Mouse (Mus musculus) common myeloid progenitor, adult 5-6 weeks (primary cell): Measurements from ENCODE around the gene Cab39. TPM values are rescaled to one million over a fixed set of nuclear protein-coding genes. Genes with fewer than 3 reads are reported as not detected.

ENCODE experiments used
- ATAC-seq: replicated peaks from 2 replicates; pipeline ENCODE4 v1.8.0; 2016; ENCODE audit warnings: low read depth, mild to moderate bottlenecking, moderate TSS enrichment, inconsistent platforms; ENCODE audit not compliant: poor library complexity, severe bottlenecking
- total RNA-seq: library from RNA; stranded (forward); fragments of 200-1000, 187-1606 nt; gene quantifications from 2 replicates; pipeline ENCODE4 v1.2.3, GENCODE M21; 2017

Cab39 gene
- total RNA-seq, 1 experiment from 2014 or later, result 110 TPM

DNA sequence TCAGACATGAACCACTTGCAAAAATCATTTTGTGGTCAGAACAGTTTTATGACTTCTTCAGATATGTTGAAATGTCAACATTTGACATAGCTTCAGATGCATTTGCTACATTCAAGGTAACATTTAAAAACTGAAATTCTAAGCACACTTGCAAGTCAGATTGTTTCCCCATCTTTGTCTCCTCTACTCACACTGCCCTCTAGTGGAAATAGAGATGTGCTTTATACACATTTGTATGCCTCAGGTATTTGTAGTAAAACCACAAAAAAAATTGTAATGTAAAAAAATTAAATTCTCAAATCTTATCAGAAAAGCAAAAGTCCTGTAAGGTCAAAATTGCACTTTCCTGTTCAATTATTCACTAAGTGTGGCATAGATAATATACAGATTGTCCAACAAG lies 49.0 kb downstream of the Cab39 start:
- no peak for ATAC-seq

DNA sequence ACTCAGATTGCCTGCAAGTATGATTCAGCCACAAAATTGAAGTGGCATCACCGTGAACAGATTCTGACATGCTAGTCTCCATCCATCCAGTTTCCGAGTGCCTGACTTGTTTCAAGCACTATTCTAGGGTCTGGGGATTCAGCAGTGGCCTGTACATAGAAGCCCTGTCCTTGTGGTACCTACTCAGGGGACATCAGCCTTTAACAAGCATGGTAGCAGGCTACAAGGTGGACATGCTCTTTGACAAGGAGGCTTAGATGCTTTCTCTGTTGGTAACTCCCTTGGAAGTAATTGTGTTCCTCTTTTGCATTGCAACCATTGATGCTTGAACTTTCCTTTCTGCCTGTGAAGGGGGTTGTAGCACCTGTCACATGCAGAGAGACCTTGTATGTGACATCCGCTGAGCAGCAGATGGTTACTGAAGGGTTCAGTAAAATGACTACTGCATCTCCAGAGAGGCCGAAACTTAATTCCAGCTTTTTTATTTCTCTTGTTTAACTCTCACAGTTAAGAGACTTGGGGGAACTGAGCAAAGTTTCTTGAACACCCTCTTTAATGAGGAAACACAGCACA lies 50.1 kb downstream of the Cab39 start:
- no peak for ATAC-seq

DNA sequence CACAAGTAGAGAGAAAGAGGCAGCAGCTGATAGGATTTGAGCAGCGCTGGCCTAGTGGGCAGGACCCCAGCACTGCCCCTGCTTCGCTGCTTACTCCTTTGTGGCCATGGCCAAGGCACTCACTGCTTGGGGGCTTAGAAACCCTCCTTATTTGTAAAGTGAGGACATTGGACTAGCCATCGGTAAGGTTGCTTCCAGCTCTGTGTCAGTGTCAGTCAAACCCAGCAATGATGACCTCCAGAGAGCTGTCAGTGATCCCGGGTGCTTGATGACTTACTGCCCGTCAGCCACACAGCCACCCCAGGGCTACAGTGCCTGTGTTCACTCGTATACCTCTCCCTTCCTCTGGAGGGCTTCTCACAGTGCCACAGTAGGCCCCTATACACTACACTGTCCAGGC lies 51.7 kb downstream of the Cab39 start:
- no peak for ATAC-seq

DNA sequence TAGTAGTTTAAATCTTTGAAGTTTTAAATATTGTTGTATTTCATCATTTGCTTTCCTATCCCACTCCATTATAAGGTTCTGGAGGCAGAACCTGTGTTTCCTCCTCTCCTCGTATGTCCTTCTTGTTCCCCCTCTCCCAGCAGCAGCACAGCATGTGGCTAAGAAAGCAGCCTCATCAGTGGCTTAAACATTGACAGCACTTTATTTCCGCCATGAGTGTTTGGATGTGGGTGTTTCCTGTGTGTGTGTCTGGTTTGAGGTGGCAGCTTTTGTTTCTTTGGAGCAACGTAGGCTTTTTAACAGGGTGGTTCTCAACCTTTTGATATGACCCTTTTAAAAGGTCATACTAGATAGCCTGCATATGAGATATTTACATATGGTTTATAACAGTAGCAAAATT lies 52.2 kb downstream of the Cab39 start:
- no peak for ATAC-seq

DNA sequence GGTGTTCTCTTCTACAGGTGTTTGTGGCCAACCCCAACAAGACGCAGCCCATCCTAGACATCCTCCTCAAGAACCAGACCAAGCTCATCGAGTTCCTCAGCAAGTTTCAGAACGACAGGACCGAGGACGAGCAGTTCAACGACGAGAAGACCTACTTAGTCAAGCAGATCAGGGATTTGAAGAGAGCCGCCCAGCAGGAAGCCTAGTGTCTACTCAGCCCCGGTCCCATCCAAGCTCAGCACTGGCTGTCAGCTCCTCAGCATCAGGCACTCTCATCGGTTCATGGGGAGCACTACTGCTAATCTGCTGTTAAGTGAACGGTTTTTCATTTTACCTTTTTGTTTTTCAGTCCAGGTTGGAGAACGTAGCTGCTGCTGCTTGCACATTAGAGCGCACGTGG lies 55.8 kb downstream of the Cab39 start:
- ATAC-seq, result no peak

DNA sequence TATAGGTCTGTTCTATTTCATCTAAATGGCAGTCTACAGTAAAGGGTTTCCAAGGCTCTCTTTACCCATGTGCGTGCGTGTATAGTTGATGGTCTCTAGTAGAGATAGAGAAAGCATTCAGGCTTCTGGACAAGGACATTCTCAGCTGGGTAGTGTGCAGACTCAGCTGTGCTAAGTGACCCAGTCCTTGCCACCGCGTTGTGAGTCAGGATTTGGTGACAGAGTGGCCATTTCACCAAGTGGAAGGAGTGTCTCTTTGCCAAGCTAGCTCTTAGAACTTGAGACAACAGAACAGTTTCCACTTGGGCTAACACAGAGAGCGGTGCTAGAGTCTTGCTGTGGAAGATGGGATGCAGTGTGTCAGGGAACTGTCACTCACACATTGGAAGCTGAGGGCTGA lies 57.6 kb downstream of the Cab39 start:
- no peak for ATAC-seq

DNA sequence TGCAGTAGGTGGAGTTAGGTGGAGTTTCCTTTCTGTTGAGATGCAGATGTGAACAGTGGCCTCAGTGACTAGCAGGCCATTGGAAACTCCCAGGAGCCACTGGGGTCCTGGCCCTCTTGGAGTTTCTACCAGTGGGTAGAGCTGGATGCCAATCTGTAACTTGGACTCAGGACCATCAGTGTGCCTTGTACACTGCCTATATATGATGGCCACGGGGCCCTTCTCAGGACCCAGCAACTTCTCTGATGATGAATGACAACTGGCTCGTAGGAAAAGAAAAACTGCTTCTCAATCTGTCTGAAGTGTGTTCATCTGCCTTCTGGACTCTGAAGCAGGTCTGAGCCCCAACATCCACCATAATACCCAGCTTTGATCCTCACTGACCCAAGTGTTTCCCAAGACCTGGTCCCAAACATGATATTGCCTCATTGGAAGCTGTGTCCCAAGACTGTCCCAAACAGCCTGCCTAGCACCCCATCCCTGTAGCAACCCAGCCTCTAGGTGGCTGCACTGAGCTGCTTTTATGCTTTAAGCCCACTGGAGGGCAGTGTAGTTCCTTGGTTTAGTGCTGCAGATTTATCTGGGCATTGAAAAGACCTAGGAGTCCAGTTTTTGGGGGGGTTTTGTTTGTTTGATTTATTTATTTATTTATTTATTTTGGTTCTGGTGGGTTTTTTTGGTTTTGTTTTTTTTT lies 59.9 kb downstream of the Cab39 start:
- ATAC-seq, result peak; percentile 93

DNA sequence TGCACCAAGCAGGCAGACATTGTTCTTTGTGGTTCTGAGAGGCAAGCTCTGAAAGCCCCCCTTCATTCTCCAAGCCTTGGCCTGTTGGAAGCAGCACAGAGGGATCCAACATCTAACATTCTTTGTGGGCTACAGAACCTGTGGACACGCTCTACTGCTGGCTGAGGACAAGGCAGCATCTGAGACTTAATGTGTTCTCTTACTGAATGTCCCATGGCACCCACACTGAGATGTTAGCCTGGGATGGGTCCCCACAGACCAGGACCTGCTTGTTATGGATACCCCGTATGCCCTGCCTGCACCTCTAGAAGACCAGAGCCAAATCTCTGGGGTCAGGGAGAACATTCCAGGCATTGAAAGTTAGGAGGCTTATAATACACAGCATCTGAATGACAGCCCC lies 60.6 kb downstream of the Cab39 start:
- ATAC-seq, result no peak

DNA sequence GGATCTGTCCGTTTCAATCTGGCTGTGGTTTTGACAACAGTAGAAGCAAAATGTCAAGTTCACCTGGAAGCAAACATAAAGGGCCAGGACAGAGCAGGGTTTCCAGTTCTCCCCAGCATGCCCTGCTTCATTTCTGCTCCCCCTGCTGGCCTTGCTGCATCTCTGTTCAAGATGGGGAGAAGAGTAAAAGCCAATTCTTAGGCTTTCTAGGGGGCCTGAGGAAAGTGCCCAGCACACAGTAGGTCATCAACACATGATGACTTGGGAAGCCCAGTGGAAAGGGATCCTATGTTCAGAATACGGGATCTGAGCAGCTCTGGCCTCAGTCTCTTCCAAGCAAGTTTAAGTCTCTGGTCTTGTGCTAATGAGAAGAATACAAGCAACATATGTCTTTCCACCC lies 61.2 kb downstream of the Cab39 start:
- no peak for ATAC-seq

DNA sequence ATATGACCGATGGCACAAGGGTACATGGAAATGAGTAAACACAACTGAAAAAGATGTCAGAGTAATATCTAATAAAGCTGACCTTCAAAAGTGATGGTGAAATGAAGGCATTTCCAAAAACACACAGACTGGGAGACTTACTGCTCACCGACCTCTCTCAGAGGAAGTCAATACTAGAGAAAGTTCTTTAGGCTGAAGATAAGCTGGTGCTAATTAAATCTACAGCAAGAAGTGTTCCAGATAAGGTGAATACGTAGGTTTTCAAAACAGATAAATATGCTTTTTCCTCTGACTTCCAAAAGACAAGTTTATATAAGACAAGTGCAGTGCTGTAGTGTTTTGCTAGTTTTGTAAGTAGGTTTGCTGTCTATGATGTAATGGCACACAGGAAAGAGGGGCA lies 63.0 kb downstream of the Cab39 start:
- ATAC-seq, result no peak

DNA sequence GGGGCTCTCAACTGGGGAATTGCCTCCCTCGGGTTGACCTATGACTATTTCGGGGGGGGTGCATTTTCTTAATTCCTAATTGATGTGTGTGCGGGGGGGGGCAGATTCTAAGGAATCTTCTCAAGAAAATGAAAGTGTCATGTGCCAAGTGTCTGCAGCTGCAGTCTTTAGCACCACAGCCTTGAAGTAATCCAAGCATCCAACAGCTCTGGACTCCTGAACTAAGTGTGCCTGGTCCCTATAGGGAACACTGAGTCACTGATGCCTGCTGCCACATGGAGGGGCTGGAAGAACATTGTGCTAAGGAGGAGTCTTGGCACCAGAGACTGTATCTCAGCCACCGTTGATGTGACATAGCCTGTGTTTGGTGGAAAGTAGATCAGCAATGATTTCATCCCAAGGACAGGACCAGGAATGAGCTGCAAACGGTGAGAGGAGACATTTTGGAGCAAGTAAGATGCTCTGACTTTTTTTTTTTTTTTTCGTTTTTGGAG lies 64.1 kb downstream of the Cab39 start:
- no peak for ATAC-seq

DNA sequence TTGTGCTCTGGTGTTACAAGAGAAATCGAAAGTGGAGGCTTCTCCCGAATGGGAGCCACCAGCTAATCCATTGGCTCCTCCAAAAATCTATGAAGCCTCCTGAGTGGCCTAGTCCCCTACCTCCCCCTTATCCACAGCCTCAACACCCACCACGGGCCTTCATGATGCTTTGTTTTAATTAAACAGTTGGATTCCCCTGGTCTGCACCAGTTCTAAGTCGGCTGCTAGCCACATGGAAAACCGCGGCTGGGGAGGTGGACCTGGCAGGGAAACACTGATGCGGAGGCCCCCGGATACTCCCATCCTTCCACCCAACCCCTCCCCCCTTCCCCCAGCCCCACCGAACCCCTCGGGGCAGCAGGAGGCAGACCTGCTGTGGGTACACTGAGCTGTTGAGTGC lies 71.1 kb downstream of the Cab39 start:
- ATAC-seq, result no peak

DNA sequence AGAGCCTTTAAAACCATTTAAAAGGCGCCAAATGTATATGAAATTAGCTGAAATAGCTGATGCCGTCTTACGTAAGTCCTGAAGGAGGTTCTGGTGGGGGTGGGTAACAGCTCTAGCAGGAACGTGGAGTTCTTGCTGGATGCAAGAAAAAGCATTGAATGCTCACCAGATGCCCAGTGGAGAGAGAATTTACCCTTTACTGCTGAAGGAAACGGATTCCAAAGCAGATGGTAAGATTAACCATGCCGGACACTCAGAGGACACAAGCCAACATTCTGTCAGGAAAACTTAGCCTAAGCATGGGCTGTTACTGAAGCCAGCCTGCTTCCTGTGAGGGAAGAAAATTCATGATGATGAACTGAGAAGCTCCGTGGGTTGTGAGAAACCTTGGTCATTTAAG lies 76.8 kb downstream of the Cab39 start:
- ATAC-seq, result no peak

DNA sequence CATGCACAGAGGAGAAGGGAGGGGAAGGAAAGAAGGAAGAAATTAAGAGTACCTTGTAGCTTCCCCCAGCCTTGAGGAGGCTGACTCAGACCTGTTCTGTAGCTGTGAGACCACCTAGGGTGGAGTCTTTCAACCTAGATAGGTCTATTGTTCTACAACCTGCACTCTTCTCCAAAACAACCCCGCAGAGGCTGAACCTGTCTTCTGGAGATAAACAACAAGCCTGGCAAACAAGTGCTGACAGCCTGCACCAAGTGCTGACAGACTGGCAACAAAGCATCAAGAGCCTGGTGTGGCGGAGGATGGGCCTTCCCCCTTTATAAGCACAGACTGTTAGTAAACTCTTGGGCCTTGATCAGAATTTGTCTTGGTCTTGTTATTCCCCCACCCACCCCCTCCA lies 77.3 kb downstream of the Cab39 start:
- no peak for ATAC-seq

DNA sequence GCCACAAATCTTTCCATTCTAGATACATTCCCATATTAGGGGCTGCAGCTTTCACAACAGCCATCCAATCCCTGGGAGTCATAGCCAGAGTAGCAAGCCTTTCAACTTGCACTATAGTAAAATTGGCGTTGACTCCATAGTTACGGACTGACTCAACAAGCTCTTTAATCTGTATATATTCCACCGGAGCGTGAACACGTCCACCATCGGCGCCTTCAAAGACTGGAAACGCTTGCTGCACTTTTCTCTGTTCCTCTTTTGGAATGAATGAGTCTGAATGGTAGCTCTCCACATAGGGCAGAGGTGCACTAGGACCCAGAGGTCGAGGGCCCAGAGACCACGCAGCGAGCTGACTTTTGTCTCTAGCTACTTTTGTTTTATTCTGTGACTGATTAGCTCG lies 88.8 kb downstream of the Cab39 start:
- ATAC-seq, result no peak

DNA sequence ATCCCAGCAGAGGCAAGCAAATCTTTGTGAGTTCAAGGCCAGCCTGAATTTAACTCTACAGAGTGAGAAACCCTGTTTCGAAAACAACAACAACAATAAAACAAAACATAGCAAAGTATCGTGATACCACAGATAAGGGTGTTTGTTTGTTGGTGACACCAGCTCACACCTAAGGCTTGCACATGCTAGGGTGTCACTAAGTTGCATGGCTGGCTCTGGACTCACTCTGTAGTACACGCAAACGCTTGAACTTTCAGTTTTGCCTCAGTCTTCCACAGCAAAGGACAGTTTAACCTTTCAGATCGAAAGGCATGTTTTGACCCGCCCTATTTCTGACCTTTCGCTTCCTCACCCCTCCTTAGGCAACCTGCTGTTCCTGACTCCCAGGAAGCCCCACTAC lies 94.0 kb downstream of the Cab39 start:
- no peak for ATAC-seq

DNA sequence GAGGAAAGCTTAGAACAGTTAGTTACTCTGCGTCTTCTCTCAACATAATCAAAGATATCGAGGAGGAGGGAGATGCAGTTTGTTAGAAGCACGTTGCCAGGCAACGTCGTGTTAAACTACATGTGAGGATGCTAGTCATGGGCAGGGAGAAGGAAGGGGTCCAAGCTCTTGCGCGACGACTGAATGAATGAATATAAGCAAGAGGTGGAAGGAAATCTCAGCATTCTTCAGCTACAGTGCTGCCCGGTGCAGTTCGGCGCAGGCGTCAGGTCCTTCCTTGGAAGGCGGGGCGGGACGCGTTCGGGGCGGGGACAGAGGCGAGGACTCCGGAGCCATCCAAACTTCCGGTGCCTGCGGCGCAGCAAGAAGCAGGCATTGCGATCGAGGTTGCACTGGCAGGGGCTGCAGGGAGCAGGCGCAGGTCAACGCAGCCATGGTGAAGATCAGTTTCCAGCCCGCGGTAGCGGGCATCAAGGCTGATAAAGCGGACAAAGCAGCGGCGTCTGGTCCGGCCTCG lies 101.0 kb downstream of the Cab39 start, which contains the start of gene Itm2c:
Gene Itm2c (plus strand): TSS at position 51 of the 517 bp plus-strand sequence.
- peak; percentile 62 for ATAC-seq

DNA sequence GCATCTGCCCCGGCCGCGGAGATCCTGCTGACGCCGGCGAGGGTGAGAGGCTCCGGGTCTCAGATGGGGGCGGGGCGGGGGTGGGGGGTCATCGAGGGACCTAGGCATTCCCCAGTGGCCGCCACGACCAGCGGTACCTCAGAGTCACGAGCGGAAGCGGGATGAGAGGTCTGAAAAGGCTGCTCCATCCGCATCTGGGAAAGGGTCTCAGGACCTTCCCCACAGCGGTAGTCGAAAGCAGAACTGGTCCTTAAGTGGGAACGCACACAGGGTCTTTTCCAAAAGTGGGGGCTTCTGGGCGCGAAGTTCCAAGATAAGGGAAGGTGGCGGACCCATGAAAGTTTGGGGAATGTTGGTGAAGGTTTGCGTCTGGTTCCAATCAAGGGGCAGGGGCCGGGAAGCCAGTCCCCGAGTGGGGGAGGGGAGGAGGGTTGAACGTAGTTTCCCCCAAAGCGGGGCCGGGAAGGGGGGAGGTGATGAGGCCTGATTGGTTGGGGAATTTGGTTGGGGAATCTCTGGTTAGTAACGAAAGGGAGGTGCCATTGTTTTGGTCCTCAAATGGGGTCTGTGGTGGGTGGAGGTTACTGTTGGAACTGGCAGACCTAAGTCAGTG lies 101.6 kb downstream of the Cab39 start:
- no peak; the same call in 1 of the 2 replicates for ATAC-seq

DNA sequence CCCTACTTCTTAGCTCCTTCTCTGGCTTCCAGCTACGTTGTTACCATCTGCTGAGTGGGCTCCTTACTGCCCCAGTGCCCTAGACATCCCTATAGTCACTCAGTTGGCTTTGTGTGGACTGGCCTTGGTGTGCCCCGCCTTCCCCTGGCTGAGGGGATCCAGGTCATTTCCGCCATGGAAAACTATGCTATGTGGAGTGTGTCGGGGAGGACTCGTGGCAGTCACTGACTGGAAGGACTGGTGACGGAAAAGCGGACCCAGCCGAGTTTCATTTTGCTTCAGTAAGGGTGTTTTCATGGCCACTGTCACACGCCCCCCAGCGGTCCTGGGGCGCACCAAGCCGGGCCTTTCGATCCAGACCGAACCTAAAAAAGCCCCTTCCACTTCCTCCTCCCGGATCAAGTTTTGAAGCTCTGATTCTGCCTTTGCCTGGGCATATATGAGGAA lies 102.2 kb downstream of the Cab39 start:
- ATAC-seq, result peak; percentile 66

DNA sequence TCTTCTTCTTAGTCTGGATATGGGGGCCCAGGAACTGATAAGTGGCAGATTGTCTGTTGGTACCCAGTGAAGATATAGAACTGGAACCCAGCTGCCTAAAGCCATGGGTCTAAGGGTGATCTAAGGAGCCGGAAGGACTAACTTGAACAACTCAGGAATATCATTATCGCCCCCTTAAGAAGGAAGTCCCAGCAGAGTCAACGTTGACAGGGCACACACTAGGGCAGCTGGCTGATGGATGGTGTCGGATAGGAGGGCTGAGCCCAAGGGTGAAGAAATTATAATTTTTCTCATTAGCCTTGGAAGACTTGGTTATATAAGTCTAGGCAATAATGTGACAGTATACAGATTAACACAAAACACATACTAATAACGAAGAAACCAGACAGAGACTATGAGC lies 102.9 kb downstream of the Cab39 start:
- ATAC-seq, result no peak
